Mouse (Mus musculus) embryonic facial prominence, embryonic 12.5 days (tissue): Measurements from ENCODE around the gene 1700029H14Rik. TPM values are rescaled to one million over a fixed set of nuclear protein-coding genes. Genes with fewer than 3 reads are reported as not detected.

Experiments used
- ATAC-seq: fragments of 200-750 bp; cut with Nextera tagmentation; 2 replicates; pipeline ENCODE4 v1.8.0; 2017; ENCODE audit not compliant: insufficient number of reproducible peaks, insufficient read depth, low FRiP score, low TSS enrichment
- H3K27ac ChIP-seq: fragments of 300-500 bp; sonication (generic); 2 replicates; pipeline ENCODE4 v1.5.1; 2016; ENCODE audit warnings: mild to moderate bottlenecking
- H3K27me3 ChIP-seq: fragments of 300-500 bp; sonication (generic); 2 replicates; pipeline ENCODE4 v1.6.1; 2016; ENCODE audit warnings: mild to moderate bottlenecking, moderate library complexity
- H3K36me3 ChIP-seq: fragments of 300-500 bp; sonication (generic); 2 replicates; pipeline ENCODE4 v1.6.1; 2016; ENCODE audit warnings: mild to moderate bottlenecking
- H3K4me1 ChIP-seq: fragments of 300-500 bp; sonication (generic); 2 replicates; pipeline ENCODE4 v1.6.1; 2016
- H3K4me2 ChIP-seq: fragments of 300-500 bp; sonication (generic); replicated peaks from 2 replicates; pipeline ENCODE4 v1.6.1; 2016; ENCODE audit warnings: mild to moderate bottlenecking, moderate library complexity
- H3K4me3 ChIP-seq: fragments of 300-500 bp; sonication (generic); 2 replicates; pipeline ENCODE4 v1.5.1; 2016; ENCODE audit warnings: mild to moderate bottlenecking
- H3K9ac ChIP-seq: fragments of 300-500 bp; sonication (generic); 2 replicates; pipeline ENCODE4 v1.6.1; 2016; ENCODE audit warnings: mild to moderate bottlenecking, moderate library complexity
- H3K9me3 ChIP-seq: fragments of 300-500 bp; sonication (generic); 2 replicates; pipeline ENCODE4 v1.6.1; 2016; ENCODE audit warnings: mild to moderate bottlenecking, moderate library complexity
- WGBS: fragments of 180-500 bp; shearing (Covaris S2); methylation state at CpG from one replicate; pipeline ENCODE4 v1.1.7; 2016; 5-methylcytosine and 5-hydroxymethylcytosine counted together
- polyA plus RNA-seq: library from polyadenylated mRNA; unstranded; fragments of >200 nt; fragmentation: Nextera tagmentation; extraction: Ambion mirVana; gene quantifications from 2 replicates; pipeline ENCODE4 v1.2.1, GENCODE M21; 2016

Gene 1700029H14Rik
- polyA plus RNA-seq, 1 experiment from 2014 or later = not detected

DNA sequence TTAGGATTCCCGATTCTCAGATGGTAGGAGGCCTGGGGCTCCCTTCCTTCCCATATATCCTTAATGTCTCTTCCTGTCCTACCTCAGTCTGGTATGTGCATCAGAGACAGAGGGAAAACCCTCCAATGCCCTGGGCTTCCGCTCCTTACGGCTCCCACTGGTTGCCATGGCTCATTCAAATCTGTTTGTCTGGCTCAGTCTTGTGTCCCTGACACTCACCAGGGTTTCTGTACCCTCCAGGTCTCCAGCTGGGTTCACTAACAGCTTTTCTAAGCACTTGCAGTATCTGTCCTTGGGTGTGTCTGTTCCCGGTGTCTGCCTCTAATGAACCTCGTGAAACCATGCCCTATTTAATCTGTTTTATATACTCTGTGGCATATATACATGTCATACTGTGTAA lies 20.7 kb downstream of the 1700029H14Rik start:
- no peak for ATAC-seq
- WGBS = 74% methylated on average over 5 of the region's 5 CpGs
- Histone ChIP-seq H3K4me1 (no peaks in the 10 kb centered on the region), H3K27ac (no peak overlapping the region), H3K4me3 (no peak overlapping the region), H3K36me3 (no peaks in the 10 kb centered on the region), H3K9ac (no peak overlapping the region), H3K4me2 (no peak overlapping the region), H3K27me3 (no peaks in the 10 kb centered on the region), H3K9me3 (no peaks in the 10 kb centered on the region)

DNA sequence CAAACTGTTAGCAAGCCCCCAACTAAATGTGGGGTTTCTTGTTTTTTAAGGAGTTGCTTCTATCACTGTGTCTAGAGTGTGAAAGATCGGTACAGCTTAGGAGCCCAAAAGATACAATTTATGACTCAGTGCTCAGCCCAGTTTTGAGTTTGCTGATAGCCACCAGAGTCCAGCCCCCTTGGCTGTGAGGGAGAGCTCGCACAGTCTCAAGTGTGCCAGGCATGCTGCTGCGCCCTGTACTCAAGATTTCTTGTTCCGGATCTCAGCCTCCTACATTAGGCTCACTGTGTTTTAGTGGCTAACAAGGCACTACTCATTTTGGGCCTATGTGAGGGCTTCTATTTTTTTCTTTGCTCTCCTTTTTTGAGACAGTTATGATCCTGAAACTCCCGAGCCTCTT lies 22.1 kb downstream of the 1700029H14Rik start:
- Histone ChIP-seq H3K4me2 (no peak overlapping the region), H3K27me3 (no peaks in the 10 kb centered on the region), H3K9ac (no peak overlapping the region), H3K27ac (no peak overlapping the region), H3K9me3 (no peaks in the 10 kb centered on the region), H3K4me3 (no peak overlapping the region), H3K36me3 (no peaks in the 10 kb centered on the region), H3K4me1 (no peaks in the 10 kb centered on the region)
- ATAC-seq = no peak
- 85% methylated on average over 5 of the region's 5 CpGs for WGBS

DNA sequence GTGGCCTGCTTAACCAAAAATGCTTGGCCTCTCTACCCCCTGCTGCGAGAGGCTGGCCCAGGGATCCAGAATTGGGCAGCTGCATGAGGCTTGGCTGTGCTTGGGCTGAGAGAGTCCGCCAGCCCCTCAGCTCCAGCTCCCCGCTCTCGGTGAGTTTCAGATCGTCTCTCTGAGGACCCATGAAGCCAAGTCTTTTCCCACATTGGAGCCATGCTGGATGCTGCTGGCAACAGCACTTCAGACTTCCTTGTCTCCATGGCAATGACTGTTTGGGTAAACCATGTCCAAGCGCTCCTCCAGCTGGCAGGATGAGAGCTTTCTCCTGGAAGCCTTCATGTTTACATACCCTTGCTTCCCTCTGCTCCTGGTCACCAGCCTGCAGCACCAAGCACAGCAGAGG lies 23.4 kb downstream of the 1700029H14Rik start:
- H3K4me1 ChIP-seq = no peaks in the 10 kb centered on the region
- no peaks in the 10 kb centered on the region for H3K9me3 ChIP-seq
- WGBS = 73% methylated on average over 6 of the region's 6 CpGs
- no peaks in the 10 kb centered on the region for H3K36me3 ChIP-seq
- H3K27me3 ChIP-seq = no peaks in the 10 kb centered on the region
- ATAC-seq = no peak
- H3K9ac ChIP-seq = no peak overlapping the region
- H3K4me3 ChIP-seq = no peak overlapping the region
- H3K4me2 ChIP-seq = no peak overlapping the region
- no peak overlapping the region for H3K27ac ChIP-seq

DNA sequence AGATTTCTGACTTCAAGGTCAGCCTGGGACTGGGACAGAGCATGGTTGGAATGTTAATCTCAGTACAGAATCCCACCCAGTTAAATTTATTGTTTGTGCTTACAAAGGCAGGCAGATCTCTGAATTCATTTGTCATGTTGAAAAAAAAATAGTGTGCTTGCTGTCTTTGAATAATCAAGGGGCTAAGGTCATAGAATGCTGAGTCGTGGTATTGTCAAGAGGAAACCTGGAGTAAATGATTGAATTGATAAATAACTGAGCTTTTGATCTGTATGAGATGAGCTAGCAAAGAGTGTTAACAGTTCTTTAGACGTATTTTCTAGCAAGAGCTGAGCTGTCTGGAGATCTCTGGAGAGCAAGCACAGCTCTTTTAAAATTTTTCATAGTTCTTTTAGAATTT lies 25.2 kb downstream of the 1700029H14Rik start:
- Histone ChIP-seq H3K27ac (no peak overlapping the region), H3K4me1 (no peaks in the 10 kb centered on the region), H3K36me3 (no peaks in the 10 kb centered on the region), H3K4me3 (no peak overlapping the region), H3K9me3 (no peaks in the 10 kb centered on the region), H3K9ac (no peak overlapping the region), H3K4me2 (no peak overlapping the region), H3K27me3 (no peaks in the 10 kb centered on the region)
- 58% methylated on average over 2 of the region's 2 CpGs for WGBS
- ATAC-seq = no peak

DNA sequence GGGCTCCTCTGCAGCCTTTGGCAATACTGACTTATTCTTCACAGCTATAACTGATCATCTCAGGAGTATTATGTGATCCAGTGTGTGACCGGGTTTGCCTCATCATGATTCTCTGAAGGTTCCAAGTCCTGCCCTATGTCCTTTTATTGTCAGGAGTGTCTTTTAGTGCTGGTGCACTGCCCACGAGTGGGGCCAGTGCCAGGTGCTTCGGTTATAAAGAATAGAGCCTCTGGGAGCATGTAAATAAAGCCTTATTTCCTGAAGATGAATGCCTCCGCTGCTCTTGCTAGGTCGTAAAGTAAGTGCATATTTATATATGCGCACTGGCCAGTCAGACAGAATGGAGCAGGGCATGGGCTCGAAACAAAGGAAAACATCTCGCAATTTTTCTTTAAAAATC lies 29.1 kb downstream of the 1700029H14Rik start:
- Histone ChIP-seq H3K27ac (no peak overlapping the region), H3K4me1 (no peaks in the 10 kb centered on the region), H3K4me3 (no peak overlapping the region), H3K36me3 (no peaks in the 10 kb centered on the region), H3K9me3 (no peaks in the 10 kb centered on the region), H3K27me3 (no peaks in the 10 kb centered on the region), H3K9ac (no peak overlapping the region), H3K4me2 (no peak overlapping the region)
- WGBS = 86% methylated on average over 8 of the region's 8 CpGs
- no peak for ATAC-seq

DNA sequence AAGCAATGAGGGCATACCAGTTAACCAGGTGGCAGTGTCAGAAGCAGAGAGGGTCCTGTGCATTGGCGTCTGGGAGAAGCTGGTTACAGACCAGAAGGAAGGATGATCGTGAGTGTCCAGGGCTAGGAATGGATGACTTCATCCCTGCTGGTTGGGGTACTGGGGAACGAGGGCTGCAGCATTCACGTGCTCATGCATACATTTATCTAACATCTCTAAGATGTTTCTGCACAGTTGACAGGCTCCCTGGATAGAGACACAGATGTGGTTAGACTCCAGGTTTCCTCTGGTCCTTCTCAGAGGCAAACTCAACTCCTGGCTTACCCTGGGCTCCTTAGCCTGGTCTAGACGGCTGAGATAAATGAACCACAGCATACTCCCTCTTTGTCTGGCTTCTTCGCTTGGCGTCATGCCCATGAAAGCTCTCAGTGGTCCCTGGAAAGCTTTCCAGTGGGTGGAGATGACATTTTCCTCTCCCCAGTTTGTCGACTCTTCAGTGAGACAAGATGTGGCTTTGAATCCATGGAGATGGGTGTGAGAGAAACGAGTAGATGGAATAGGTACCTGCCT lies 30.6 kb downstream of the 1700029H14Rik start:
- Histone ChIP-seq H3K9ac (no peak overlapping the region), H3K9me3 (no peaks in the 10 kb centered on the region), H3K4me2 (no peak overlapping the region), H3K27me3 (no peaks in the 10 kb centered on the region), H3K4me1 (no peaks in the 10 kb centered on the region), H3K4me3 (no peak overlapping the region), H3K36me3 (no peaks in the 10 kb centered on the region), H3K27ac (no peak overlapping the region)
- no peak for ATAC-seq
- 81% methylated on average over 9 of the region's 9 CpGs for WGBS

DNA sequence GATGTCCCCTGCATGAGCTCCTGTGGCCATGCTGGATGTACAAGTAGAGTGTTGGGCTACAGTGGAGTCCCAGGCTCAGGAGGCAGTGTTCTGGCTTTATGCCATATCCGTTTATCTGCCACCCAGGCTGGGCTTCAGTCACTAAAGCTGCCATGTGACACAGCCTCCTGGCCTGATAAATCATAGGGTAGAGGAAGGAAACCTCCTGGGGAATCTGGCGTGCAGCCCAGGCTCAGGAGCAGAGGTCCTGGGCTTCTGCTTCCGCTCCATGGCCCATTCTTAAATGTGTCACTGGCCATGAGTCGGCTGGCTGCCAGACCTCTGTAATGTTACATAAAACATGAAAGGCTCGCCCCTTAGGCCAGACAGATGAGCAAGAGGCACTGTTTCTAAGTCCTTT lies 31.3 kb downstream of the 1700029H14Rik start:
- no peaks in the 10 kb centered on the region for H3K27me3 ChIP-seq
- ATAC-seq = no peak
- WGBS = 56% methylated on average over 5 of the region's 5 CpGs
- no peak overlapping the region for H3K9ac ChIP-seq
- H3K36me3 ChIP-seq = no peaks in the 10 kb centered on the region
- H3K4me2 ChIP-seq = no peak overlapping the region
- H3K4me3 ChIP-seq = no peak overlapping the region
- no peak overlapping the region for H3K27ac ChIP-seq
- no peaks in the 10 kb centered on the region for H3K4me1 ChIP-seq
- H3K9me3 ChIP-seq = no peaks in the 10 kb centered on the region

DNA sequence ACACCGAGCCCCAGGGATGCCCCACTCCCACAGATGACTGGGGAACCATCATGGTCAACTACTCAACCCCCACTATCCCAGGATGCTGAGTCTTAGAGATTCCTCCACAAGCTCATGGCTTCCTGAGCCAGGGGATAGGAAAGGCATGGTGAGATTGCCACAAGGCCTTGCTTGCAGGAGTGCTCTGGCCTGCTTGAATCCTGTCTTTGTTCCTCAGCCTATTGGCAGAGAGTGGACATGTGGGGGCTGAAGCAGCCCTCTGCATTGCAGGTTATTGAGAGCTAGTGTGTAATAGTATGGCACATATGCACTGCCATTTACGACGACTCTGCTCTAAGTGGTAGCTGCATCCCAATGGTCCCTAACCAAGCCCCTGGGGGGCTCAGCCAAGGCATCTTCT lies 31.9 kb downstream of the 1700029H14Rik start:
- no peak overlapping the region for H3K4me2 ChIP-seq
- 91% methylated on average over 3 of the region's 3 CpGs for WGBS
- ATAC-seq = no peak
- no peaks in the 10 kb centered on the region for H3K27me3 ChIP-seq
- H3K9me3 ChIP-seq = no peaks in the 10 kb centered on the region
- H3K36me3 ChIP-seq = no peaks in the 10 kb centered on the region
- no peak overlapping the region for H3K4me3 ChIP-seq
- no peaks in the 10 kb centered on the region for H3K4me1 ChIP-seq
- no peak overlapping the region for H3K27ac ChIP-seq
- H3K9ac ChIP-seq = no peak overlapping the region

DNA sequence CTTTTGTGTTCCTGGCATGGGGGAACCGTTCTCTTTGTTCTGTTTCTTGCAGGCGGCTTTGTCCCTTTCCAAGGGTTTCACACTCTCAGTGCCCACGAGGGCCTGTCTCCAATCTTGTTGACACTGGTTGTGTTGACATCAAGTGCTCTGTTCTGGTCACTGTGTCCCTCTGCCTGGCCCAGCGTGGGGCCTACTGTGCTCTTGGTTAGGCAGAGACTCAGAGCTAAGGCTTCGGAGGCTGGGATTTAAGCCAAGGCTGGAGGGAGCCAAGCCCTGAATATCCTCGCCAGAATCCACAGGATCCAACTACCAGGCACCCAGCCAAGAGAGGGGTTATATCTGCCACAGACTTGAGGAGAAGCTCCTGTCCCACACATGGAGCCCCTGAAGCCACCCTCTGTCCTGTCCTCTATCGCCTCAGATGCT lies 32.4 kb downstream of the 1700029H14Rik start:
- Histone ChIP-seq H3K27me3 (no peaks in the 10 kb centered on the region), H3K4me2 (no peak overlapping the region), H3K27ac (no peak overlapping the region), H3K4me1 (no peaks in the 10 kb centered on the region), H3K9me3 (no peaks in the 10 kb centered on the region), H3K36me3 (no peaks in the 10 kb centered on the region), H3K9ac (no peak overlapping the region), H3K4me3 (no peak overlapping the region)
- WGBS = 78% methylated on average over 7 of the region's 7 CpGs
- ATAC-seq = no peak

DNA sequence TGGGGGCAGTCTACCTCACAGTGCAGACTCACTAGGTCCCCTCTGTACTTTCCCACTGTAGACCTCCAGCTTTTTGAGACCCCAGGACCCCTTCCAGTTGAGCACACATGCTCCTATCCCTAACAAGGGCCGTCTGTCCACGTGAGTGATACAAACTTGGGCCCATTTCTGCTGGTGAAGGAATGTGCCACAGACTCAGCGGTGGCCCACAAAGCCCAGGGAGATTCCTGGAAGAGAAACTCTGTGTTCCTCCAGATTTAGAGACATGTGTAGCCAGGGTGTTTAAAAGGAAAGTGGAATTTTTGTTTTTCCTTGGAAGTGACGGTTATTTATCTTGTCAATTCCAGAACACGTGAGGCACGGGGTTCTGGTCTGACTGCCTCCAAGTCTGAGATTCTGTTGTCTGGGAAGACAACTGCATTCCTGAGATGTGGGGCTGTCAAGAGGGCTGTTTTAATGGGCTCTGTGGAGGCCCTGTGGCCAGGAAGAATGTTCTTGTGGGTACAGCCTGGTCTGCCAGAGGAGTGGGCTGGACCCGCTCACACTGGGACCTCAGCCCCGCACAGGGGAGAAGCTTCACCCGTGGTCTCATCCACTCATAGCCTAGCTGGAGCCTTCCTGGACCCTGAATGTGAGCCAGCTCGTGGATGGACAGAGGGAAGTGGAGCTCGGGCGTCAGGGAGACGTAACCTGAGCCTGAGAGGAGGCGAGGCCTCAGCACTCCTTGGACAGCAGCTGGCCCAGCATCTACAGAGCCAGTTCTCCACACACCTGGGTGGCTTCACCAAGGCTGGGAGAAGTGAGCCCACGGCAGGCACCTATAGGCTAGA lies 33.0 kb downstream of the 1700029H14Rik start:
- Histone ChIP-seq H3K9me3 (no peaks in the 10 kb centered on the region), H3K27ac (no peak overlapping the region), H3K36me3 (no peaks in the 10 kb centered on the region), H3K27me3 (no peaks in the 10 kb centered on the region), H3K9ac (no peak overlapping the region), H3K4me2 (no peak overlapping the region), H3K4me1 (no peaks in the 10 kb centered on the region), H3K4me3 (no peak overlapping the region)
- 55% methylated on average over 15 of the region's 15 CpGs for WGBS
- ATAC-seq = peak; percentile 52; the same call in 1 of the 2 replicates

DNA sequence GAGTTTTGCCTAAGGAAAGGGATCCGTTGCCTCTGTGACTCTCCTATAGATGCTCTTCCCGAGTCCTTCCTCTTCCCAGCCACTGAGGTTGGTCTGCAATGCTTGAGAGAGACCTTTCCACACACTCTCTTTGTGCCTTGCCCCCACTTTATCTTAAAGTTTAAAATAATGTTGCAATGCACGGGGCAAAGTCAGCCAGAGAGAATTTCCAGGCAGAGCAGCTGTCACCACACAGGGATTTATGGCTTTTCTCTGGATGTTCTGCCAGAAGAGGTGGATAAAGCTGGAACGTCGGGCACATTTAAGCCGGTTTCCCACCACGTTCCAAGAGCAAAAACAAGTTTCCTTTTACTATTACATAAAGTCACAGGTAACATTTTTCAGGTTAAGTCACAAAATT lies 40.9 kb downstream of the 1700029H14Rik start:
- 72% methylated on average over 7 of the region's 7 CpGs for WGBS
- no peak overlapping the region for H3K9ac ChIP-seq
- H3K4me3 ChIP-seq = no peak overlapping the region
- H3K9me3 ChIP-seq = no peaks in the 10 kb centered on the region
- H3K4me1 ChIP-seq = no peaks in the 10 kb centered on the region
- H3K36me3 ChIP-seq = no peaks in the 10 kb centered on the region
- no peak for ATAC-seq
- H3K4me2 ChIP-seq = no peak overlapping the region
- no peak overlapping the region for H3K27ac ChIP-seq
- no peaks in the 10 kb centered on the region; the same call in 1 of the 2 replicates for H3K27me3 ChIP-seq

DNA sequence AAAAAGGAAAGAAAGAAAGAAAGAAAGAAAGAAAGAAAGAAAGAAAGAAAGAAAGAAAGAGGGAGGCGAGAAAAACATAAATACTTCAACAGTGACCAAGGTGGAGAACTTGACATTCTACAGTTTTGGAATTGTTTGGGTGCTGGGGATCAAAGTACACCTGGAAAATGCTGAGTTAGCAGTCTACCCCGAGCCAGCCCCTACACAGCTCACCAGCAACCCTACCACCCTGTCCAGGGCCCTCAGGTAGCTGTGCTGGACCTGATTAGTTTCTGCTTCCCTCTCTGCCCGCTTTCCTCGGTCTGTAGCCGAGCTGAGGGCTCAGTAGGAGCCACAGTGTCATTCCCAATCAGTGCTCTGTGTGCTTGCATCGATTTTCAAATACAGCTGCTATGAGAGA lies 41.9 kb downstream of the 1700029H14Rik start:
- Histone ChIP-seq H3K9me3 (no peaks in the 10 kb centered on the region), H3K4me2 (no peak overlapping the region), H3K4me1 (no peaks in the 10 kb centered on the region), H3K27ac (no peak overlapping the region), H3K27me3 (no peaks in the 10 kb centered on the region; the same call in 1 of the 2 replicates), H3K4me3 (no peak overlapping the region), H3K9ac (no peak overlapping the region), H3K36me3 (no peaks in the 10 kb centered on the region)
- ATAC-seq = no peak
- WGBS = 56% methylated on average over 6 of the region's 6 CpGs
